Mouse (Mus musculus): Measurements from ENCODE around the gene Rnf126.

The Rnf126 gene

DNA sequence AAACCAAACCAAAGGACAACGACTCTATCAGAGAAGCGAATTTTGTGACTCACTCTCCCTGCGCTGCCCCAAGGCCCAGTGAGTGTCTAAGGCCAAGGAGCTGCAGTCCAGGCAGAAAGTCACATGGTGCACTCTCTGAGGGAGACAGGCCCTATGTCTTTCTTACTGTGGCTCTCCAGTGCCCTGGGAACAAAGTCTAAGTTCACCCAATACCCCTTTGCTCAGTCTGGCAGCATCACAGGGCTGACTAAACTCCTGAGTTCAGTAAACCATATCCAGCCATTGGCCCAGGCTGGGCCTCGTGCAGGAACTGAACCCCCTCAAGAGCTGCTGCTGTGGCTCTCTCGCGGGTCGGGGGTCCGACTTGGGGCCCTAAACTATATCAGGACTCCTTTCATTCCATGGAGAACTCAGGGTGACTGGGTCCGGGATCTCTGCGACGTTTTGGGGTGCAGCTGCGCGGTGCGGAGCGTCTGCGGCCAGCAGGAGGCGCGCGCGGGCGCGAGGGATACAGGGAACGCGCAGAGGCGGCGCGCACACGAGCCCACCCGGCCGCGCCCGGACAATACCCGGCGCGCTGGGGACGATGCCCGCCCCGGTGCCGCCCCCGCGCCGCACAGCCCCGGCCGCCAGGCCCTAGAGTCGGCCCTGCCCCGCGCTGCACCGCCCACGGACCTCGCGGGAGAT is 26.4 kb upstream of the Rnf126 start, which contains the start of gene Palm:
Palm (plus strand) TSS at position 522 of the 687 bp plus-strand sequence.
- peak; percentile 44 to 76 for DNase-seq (ENCODE audit: low spot score in 2 of 2)

DNA sequence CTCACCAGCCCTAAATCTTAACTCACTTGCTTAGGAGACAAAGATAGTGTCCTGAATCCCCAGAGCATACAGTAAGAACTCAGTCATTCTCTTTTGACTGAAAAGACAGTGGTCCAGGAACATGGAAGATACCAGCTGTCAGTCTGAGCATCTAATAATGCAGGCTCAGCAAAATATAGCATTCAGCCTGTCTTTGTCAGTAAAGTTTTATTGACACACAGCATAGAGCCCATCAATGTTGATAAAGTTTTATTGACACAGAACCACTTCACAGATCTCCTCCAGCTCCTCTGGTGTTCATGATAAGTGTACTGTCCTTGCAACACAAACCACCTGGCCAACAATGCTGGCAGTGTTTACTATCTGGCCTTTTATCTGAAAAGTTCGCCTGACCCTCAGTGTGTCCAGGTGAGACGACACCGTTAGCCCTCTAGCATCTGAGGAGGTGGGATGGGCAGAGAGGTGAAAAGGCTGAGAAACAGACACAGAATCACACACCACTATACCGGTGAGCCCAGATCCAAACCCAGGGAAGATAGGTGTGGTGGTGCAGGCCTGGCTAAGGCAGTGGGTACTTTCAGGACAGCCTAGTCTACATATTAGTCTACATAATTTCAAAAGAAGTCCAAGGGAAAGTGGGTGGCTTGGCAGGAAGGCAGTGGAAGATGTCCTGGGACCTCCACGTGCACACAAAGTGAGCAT is 25.7 kb upstream of the Rnf126 start:
- DNase-seq (ENCODE audit: low spot score in 2 of 2) = no peak

DNA sequence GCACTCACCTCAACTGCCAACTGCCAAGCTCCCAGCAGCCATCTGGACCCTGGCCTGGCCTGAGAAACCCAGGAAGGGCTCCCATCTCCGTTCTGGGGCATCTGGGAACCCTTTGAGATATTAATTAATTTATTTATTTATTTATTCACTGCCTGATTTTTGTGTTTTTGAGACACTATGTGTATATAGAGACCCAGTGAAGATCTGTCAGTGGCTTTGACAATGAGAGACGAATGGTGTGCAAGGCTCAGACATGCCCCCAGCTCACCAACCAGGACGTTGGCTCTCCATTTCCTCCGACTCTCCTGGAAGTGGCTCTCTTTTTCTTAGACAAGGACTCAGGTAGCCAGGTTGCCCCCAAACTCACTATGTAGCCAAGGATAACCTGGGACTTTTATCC is 24.1 kb upstream of the Rnf126 start, which contains the start of gene Prss57:
Prss57 (minus strand) TSS at position 101 of the 400 bp plus-strand sequence.
- DNase-seq (ENCODE audit: low spot score in 2 of 2) = no peak

DNA sequence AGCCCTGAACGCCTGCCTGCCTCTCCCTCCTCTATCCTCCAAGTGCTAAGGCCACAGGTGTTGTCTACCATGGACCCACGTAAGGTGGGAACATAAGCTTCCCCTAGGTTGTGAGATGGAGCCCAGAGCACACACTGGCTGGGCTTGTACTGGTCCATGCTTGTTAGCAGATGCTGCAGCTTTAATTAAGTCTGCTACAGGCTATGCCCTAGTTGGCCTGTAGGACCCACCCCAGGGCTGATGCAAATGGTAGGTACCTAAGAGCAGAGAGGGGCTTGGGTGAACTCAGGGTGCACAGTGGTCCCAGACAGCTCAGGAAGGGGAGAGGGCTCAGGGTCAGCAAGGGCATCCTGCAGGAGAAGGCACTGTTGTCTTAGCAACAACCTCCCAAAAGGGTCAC is 22.8 kb upstream of the Rnf126 start:
- no peak for DNase-seq (ENCODE audit: low spot score in 2 of 2)

DNA sequence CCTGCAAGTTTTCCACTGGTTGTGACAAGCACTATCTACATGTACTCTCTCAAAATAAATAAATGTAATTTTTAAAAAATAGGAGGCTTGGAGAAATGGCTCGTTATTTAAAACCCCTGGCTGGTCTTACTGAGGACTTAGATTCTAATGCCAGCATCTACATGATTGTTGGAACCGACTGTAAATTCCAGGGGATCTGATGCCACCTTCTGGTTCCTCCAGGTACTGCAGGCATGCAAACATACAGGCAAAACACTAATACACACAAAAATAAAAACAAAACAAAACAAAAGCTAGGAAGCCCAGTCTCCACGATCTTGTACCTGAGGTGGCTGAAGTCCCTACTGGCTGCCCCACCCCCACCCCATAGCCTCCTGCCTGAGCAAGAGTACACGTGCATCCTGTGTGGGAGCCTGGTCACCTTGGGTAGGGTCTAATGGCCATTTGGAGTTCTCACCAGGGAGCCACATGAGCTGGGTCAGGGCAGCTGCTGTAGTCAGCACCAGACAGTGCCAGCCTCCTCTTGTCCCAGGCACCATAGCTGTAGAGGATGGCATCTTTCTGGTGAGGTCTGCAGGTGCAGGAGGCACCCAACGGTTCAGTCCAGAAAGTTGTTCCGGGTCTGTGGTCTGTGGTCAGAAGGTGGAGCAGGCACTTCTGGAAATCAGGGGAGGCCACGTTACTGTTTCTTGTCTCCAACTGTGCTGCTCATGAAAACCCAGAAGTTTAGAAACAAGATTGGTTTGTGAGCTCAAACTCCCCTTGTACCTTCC is 21.8 kb upstream of the Rnf126 start:
- peak in 1 of 2 experiments; percentile 79 for DNase-seq (ENCODE audit: low spot score in 2 of 2)

DNA sequence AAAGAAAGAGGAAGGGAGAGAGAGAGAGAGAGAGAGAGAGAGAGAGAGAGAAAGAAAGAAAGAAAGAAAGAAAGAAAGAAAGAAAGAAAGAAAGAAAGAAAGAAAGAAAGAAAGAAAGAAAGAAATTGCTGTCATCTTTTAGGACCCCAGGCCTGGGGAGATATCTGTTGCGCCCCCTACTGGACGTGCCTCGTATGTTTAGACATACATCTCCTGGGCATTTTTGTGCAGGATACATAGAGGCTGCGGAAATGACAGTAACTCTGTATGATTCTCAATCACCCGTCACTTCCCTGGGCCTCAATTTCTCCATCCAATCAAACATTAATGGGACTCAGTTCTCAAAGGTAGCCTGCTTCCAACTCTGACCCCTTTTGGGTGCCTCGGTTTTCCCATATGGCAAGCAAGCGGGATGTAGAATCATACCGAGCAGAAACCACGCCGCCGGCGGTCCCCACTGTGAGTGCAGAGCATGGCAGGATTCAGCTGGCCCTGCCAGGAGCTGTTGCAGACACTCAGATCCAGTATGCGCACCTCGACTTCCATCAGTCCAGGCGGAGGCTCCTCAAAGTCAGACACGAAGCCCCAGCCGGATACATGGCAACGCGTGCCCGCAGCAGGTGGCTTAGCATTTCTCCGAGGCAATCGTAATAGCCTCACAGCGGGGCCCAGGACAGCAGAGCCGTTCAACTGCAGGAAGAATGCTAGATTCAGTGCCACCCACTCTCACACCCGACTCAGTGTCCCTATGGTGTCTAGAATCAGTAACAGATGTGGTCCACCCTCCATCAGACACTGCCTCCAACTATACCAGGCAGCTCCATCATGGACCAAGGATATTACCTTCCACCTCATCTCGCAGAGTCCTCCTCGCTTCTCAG is 17.4 kb upstream of the Rnf126 start:
- DNase-seq (ENCODE audit: low spot score in 2 of 2) = no peak

DNA sequence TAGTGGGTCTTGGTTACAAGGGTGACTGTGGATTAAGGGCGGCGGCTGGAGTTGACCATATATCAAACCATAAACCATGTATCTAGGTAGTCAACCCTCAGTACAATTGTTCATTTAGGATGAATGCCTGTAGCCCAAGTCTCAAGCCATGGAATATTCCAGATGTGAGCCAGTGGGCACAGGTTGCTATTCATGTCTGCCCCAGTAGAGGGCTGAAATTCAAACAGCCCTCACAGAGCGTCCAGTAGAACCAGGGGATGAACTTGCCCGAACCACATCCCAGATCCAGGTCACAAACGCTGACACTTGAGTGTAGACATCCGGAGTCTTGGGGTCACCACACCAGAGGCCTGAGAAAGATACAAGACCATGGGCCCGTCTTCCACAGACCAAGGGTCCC is 16.3 kb upstream of the Rnf126 start:
- no peak for DNase-seq (ENCODE audit: low spot score in 2 of 2)

DNA sequence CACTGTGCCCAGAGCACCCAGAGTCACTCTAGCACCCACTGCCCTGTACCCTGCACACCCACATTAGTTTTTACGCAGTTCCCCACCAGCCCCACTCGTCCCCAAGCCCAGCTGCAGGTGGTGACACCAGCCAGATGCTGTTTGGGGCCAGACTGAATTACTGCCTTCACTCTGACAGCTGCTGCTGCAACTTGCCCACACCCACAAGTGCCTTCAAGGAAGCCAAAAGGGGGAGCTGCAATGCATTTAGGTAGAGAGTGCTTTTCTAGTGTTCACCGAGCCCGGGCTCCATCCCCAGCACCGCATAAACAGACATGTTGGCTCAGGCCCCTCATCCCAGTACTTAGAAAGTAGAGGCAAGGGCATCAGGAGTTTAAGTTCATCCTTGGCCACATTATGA is 15.2 kb upstream of the Rnf126 start:
- DNase-seq (ENCODE audit: low spot score in 2 of 2) = no peak

DNA sequence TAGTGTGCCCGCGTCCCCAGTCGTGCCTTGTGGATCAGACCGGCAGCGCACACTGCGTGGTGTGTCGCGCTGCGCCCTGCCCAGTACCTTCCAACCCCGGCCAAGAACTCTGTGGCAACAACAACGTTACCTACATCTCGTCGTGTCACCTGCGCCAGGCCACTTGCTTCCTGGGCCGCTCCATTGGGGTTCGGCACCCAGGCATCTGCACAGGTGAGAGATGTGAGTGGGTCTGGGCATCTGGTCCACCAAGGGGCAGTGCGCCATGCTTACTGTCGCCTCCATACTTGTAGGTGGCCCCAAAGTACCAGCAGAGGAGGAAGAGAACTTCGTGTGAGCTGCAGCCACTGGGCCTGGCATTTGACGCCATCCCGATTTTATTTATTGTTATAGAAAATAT is 14.4 kb upstream of the Rnf126 start:
- peak in 1 of 2 experiments; percentile 38 for DNase-seq (ENCODE audit: low spot score in 2 of 2)

DNA sequence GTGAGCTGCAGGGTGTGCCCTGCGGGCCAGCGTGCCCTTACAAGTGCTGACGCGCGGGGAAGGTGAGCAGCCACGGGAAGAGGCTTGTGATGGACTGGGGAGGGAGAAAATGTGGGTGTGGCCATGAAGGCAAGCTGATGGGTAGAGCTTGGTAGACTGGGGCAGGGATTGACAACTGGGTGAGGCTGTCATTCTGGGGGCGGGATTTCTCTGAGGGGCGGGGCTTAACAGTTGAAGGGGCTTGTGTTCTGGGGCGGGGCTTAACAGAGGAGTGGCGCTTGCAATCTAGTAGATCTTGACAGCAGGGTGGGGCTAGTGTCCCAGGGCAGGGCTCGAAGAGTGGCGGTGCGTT is 13.9 kb upstream of the Rnf126 start:
- DNase-seq (ENCODE audit: low spot score in 2 of 2) = no peak

DNA sequence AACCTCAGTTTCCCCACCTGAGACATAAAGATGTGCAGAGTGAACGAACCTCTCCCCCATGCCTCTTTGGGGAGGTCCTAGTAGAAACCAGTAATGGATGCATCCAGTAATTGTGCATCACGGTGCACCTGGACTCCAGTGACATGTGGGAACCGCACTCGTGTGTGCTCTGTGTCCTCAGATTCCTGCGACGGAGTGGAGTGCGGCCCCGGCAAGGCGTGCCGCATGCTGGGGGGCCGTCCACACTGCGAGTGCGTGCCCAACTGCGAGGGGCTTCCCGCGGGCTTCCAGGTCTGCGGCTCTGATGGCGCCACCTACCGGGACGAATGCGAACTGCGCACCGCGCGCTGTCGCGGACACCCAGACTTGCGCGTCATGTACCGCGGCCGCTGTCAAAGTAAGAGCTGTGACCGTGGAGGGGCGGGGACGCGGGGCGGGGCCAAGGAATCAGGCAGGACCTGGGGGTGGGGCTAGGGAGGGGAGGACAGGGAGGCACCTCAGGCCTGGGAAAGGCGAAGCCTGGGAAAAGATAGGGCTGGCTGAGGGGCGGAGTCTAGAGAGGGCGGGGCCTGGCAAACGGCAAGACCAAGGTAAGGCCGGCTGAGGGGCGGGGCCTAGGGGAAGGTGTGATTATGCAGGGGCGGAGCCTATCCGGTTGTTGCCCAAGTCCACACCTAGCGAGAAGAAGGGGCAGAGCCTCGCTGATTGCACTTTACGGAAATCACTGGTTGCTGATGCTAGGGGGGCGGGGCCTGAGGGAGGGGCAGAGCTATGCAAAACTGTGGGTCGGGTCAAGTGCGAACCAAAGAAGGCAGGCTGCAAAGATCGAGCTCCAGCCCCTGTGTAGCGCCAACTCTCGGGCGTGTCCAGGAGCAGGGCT is 13.3 kb upstream of the Rnf126 start:
- peak; percentile 97 for DNase-seq (ENCODE audit: low spot score in 2 of 2)

DNA sequence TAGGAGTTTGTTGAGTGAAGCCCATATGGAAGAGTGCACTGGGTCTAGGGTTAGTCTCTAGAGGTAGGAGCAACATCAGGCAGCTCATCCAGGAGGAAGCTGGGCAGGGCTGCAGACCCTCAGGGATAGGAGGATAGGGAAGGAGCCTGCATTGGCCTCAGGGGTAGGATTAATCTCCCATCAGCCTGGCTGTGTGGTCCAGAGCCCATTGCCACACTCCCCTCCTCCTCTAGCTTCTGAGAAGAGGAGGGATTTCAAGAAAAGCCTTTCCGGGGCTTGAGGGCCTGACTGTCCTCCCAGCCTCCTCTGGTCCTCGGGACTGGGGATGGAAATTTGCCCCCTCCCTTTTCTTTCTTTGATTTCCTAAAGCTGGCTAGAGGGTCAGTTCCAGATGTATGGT is 12.4 kb upstream of the Rnf126 start:
- DNase-seq (ENCODE audit: low spot score in 2 of 2) = no peak

DNA sequence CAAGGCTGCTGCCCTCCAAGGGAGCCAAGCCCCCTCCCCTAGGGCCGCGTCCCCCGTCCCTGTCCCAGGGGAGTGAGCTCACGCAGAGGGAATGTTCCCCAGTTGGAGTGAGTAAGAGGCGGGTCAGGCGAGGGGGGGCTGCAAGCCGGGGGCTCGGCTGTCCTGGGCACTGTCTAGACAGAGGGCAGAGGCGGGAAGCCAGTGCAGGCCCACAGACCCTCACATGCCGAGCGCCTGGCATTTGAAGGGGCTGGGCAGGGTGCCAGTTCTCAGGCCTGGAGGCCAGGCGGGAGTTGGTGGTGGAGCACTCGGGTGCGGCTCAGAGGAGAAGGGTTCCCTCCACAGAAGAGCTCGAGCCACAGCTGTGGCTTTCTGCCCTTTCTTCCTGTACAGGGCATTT is 11.3 kb upstream of the Rnf126 start:
- peak; percentile 42 to 44 for DNase-seq (ENCODE audit: low spot score in 2 of 2)

DNA sequence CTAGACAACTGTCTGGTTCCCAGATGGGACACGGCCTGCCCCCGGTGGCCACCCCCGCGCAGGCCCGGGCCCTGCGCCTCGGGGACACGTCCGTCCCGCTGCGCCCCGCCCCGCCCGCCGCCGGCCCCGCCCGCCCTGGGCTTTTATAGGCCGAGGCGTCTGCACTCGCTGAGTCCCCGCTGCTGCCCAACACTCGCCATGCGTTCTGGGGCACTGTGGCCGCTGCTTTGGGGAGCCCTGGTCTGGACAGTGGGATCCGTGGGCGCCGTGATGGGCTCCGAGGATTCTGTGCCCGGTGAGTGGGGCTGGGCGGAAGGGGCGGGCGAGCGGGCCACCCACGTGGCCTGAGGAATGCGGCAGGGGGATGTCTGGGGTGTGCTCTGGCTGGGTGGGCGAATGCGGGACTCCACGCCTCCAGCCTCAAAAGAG is 10.4 kb upstream of the Rnf126 start, which contains the start of gene Fstl3:
Fstl3 (plus strand) TSS at position 170 of the 429 bp plus-strand sequence.
- peak in 1 of 2 experiments; percentile 46 for DNase-seq (ENCODE audit: low spot score in 2 of 2)

DNA sequence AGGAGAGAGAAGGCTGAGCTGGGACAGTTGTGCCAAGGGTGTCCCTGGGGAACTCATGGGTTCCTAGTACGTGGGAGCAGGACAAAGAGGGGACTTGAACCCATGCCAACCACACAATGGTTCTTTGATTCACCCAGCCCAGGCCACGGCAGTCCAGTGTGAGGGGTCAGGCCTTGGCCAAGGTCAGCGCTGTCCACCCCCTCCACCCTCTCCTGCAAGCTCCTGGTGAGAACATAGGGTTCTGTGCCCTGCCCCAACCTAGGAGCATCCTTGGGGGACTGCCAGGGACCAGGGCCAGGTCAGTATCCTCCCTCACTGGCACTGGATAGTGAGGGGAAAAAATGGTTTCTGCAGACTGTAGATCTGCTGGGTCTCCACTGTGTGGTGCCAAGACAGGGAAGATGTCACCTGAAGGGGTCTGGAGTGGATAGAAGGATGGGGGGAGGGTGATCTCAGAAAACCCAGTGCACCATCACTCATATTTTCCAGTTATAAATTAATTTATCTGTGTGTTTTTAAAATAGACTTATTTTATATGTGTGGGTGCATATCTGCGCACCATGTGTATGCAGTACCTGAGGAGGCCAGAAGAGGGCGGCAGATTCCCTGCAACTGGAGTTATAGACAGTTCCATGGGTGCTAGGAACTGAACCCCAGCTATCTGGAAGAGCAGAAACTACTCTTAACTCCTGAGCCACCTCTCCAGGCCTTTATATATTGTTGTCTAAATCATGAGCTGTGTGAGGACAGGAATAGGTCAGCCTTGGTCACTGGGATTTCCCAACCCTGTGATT is 7.9 kb upstream of the Rnf126 start:
- DNase-seq (ENCODE audit: low spot score in 2 of 2) = no peak

DNA sequence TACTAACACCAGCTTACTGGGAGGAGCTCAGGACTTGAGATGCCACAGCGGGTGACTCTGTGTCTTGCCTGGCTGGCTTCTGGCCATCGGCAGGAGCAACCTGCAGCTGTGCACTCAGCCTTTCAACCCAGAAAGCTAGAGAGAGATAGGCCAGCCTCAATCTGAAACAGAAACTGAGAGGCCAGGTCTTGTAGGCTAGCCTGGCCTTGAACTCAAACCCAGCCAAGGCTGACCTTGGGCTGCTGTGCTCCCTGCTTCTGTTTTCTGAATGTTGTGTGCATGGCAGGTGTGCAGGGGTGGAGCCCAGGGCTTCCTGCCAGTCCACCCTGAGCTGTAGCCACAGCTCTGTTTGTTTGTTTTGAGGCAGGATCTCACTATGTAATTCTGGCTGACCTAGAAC is 6.5 kb upstream of the Rnf126 start:
- no peak for DNase-seq (ENCODE audit: low spot score in 2 of 2)

DNA sequence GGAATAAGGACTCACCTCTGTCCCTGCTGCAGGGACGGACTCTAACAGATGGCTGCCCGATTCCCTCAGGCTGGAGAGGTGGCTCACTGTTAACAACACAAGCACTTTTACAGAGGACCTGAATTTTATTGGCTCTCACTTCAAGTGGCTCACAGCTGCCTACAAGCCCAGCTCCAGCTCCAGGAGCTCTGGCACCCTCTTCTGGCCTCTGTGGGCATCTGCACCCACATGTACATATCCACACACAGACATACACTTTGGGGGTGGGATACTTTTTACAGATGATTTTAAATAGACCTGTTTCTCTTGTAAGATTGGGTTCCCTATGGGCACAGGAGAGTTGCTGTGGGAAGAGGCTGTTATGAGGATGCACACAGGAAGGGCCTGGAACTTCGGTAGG is 5.6 kb upstream of the Rnf126 start:
- DNase-seq (ENCODE audit: low spot score in 2 of 2) = no peak

DNA sequence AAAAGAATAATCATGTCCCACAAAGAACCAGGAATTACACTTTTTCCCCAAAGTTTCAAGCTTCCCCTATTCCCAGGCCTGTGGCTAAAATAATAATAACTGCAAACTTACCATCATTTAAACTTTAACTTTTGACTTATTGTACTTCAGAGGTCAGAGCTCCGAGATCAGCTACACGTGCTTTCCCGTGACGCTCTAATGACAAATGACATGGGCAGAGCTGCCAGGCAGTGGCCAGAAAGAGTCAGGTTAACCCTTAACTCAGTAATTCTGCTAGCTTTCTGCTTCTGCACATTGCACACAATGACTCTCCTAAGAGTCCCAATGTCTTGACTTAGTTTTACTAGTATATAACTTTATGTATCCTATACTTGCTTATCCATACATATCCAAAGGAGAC is 2.6 kb upstream of the Rnf126 start:
- no peak for DNase-seq (ENCODE audit: low spot score in 2 of 2)

DNA sequence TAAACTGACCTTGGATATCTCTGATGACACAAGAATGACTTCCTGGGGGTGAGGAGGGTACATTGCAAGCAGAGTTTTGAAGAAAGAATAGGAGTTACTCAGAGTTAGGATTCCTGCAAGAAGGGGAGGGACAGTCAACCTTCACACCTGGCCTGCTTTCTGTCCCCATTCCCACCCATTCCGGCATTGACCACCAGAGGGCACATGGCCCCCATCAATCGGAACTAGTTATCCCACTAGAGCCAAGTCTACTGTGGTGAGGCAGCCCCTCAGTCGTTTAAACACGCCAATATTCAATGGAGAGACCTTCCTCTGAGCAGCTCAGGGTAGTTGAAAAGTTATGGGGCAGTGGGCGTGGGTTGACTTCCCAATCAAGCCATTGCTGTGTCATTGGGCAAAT is 1.6 kb upstream of the Rnf126 start:
- DNase-seq (ENCODE audit: low spot score in 2 of 2) = peak; percentile 50 to 64
